Mouse (Mus musculus): ENCODE results near the gene Pogk.

Gene Pogk

DNA sequence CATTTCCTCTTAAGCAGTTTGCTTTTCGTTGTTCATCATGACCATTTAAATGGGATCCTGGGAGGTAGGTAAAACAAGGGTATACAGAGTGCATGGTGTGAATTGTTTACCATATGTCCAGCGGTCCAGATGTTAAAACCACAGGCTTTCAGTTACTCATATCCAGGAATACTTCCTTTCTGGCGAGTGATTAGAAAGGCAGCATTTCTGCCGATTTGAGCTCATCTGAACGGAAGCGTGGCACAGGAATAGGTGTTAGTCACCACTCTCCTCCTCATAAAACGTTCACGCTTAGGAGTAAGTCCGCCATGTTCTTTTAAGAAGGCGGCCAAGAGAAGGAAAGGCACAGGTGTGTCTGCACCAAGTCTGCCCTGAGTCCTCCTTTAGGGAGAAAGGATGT, 28.3 kb downstream of the Pogk start:
- in situ Hi-C loops (cut with MboI, MseI), result loop anchor here (25.0 kb wide), 1 partner anchor 619 kb away; the partner anchor contains the start of gene Creg1

- in situ Hi-C loops (cut with MboI, MseI), result loop anchor here (10.0 to 25.0 kb wide), 2 partner anchors 475 to 617 kb away; partner anchors contain the start of gene Creg1
Observed at GRCm38 (mm10) chr1:166379630-166380231, 29.9 kb downstream of the Pogk start.

- in situ Hi-C loops (cut with MboI, MseI), result loop anchor here (10.0 to 25.0 kb wide), 2 partner anchors 474 to 617 kb away; partner anchors contain the start of gene Creg1
Observed at GRCm38 (mm10) chr1:166379013-166379629, 30.5 kb downstream of the Pogk start, which contains the start of gene Tada1. Tada1 (plus strand) TSS chr1:166379097.

- in situ Hi-C loops (cut with MboI, MseI), result loop anchor here (10.0 to 25.0 kb wide), 2 partner anchors 474 to 616 kb away; partner anchors contain the start of gene Creg1
Observed at GRCm38 (mm10) chr1:166378431-166379012, 31.1 kb downstream of the Pogk start.

DNA sequence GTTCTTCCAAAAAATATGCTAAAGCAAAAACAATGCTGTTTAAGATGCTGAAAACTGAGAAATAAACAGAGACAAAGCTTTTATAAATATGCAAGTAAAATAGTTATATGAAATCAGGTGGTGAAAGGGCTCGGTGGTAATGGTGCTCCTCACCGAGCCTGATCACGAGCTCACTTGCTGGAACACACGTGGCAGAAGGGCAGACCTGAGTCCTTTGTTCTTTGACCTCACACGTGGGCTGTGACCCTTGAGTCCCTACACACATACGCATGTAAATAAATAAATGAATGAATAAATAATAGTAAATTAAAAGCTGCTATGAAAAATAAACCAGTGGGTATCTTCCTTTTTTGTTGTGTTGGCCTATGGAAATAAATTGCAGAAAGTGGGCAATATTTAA, 32.5 kb downstream of the Pogk start:
- in situ Hi-C loops (cut with MboI, MseI), result loop anchor here (10.0 to 25.0 kb wide), 2 partner anchors 472 to 615 kb away; partner anchors contain the start of gene Creg1

DNA sequence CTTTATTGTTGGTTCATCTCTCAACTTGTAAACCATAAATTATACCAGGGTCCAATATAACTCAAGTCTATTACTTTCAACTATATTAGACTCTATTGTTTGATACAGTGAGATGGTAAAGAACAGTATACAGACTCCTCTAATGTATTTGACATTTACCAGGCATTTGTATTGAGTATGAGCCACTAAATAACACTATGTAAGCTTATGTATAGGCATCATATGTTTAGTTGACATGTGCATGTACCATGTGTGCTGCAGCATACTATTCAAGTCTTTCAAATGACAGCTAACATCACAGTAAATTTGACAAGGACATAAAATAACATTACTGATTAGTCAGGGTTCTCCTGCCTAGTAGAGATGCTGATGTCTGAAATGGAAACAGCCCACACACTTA, 46.5 kb downstream of the Pogk start:
- in situ Hi-C loops (cut with MboI, MseI), result no loop called here

DNA sequence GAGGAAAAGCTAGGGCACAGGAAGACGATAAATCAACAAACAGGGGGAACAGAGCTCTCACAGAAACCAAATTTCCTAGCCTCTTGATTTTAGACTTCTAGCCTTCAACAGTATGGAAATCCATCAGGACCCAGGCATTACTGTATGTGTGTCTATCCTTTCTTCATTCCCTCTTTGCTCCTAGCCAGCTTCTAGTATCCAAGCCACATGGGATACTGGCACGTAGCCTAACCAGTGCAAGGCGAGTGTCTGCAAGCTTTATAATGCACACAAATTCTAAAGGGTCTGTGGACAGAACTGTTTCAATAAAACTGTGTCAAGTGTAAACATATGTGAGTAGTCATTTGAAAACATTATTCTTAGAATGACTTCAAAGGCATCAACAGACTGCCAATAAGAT, 47.0 kb downstream of the Pogk start:
- in situ Hi-C loops (cut with MboI, MseI), result no loop called here

DNA sequence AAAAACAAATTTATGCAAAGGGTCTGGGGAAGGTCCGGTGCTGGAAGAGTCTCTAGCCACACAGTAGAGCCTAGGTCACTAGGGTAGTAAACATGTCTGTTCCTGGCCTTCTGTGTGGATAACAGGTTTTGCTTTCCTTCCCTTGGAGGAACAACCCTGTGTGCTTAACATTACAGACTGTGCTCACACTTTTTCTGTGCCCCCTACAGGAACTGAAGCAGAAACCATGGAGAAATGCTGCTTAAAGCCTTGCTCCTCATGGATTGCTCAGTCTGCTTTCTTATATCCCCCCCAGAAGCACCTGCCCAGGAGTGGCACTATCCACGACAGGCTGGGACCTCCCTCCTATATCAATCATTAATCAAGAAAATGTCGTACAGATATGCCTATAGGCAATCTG, 47.8 kb downstream of the Pogk start:
- in situ Hi-C loops (cut with MboI, MseI), result no loop called here

DNA sequence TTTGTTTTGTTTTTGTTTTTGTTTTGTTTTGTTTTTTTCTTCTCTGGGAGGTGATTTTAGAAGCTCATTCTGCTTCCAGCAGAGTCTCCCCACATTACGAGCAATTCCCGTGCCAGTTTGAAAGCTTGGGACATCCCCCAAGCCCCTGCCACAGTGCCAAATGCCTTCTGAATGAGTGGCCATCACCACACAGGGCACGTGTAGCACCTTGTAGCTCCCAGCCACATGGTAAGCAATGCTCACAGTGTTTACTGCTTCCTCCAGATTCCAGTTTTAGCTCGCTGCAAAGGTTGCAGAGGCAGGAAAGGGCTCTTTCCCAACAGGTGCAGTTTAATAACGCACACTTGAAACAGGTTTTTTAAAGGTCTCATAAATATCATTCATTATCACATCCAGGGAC, 48.8 kb downstream of the Pogk start:
- in situ Hi-C loops (cut with MboI, MseI), result no loop called here

DNA sequence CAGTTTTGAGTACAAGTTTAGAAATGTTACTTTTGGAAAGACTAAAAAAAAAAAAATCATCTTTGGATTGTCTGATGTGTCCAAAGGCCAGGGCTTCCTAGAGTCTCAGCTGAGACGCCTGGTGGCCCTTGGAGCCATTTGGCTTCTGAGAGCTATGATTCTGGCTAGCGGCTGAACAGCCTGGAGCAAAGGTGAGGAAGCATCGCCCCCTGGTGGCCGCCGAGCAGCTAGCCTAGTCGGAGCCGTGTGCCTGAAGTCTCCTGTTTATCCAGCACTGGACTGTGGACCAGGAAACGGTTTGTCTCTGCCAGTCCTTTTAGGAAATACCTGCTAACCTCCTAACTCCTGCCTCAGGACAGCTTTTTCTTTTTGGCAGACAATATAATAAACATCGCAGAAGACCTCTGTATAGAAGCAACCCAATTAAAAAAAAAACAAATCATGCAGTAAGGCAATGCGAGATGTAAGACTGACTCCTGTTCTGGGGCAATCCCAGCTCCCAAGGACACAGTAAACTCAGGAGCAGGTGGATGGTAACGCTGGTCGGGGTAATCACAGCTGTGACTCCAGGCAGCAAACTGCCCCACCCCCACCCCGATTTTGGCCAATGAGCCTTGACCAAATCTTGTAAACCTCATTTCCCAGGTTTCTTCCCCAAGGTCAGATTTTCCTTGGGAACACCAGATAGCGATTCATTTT, 49.4 kb downstream of the Pogk start:
- in situ Hi-C loops (cut with MboI, MseI), result no loop called here

- in situ Hi-C loops (cut with MboI, MseI), result no loop called here
Observed at GRCm38 (mm10) chr1:166349751-166350150, 59.9 kb downstream of the Pogk start.

GRCm38 (mm10) chr1:166349341-166349740, 60.3 kb downstream of the Pogk start:
- in situ Hi-C loops (cut with MboI, MseI), result no loop called here

- in situ Hi-C loops (cut with MboI, MseI), result no loop called here
Observed at GRCm38 (mm10) chr1:166346906-166347305, 62.8 kb downstream of the Pogk start.

GRCm38 (mm10) chr1:166345602-166346001, 64.1 kb downstream of the Pogk start:
- in situ Hi-C loops (cut with MboI, MseI), result no loop called here

DNA sequence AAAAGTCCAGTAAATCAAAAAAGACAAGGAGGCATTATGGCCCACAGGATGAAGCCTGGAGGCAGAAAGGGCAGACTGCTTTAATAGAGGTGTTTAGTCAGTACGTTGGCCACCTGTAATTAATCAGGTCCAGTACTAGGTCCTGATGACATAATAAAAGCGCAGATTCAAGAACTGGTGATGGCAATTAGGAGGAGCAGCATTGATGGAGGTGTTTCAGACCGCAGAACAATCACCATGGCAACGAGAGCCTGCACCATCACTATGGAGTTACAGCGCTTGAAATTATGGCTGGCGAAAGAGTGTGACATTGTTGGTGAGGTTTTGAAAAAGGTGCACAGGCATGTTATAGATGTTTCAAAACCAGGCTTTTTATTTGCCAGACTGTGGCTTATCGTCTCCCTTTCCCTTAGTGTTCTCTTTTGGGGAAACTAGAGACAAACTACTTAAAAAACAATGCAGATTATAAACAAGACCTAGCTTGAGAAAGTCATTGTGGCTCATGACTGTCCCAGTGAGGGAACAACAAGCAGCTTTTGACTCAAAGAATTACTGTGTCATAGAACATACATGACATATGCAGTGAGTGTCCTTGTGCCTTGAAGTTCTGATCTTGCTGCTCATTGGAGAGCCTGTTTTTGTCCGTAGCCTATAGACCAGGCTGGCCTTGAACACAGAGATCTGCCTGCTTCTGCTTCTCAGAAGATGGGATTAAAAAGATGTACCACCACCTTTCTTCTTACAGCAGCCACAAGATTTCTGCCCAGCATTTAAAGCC, 65.2 kb downstream of the Pogk start:
- in situ Hi-C loops (cut with MboI, MseI), result no loop called here

DNA sequence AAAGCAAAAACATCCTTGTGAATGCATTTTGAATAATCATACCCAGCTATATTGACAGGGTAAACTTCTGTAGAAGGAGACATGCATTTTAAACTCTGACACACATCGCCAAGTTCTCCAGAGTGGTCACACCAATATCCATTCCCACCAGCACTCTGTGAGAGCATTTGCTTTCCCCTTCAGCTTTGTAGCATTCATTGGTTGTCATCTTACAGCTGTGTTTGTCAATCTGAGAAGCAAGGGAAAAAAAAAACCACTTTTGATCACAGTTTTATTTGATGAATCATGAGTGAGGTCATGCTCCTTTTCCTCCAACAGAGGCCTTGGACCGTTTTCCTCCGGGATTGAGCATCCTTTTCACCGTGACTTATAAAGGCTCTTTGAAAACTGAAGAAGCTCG, 66.1 kb downstream of the Pogk start:
- in situ Hi-C loops (cut with MboI, MseI), result no loop called here

- in situ Hi-C loops (cut with MboI, MseI), result no loop called here
Observed at GRCm38 (mm10) chr1:166342539-166342938, 67.1 kb downstream of the Pogk start.

DNA sequence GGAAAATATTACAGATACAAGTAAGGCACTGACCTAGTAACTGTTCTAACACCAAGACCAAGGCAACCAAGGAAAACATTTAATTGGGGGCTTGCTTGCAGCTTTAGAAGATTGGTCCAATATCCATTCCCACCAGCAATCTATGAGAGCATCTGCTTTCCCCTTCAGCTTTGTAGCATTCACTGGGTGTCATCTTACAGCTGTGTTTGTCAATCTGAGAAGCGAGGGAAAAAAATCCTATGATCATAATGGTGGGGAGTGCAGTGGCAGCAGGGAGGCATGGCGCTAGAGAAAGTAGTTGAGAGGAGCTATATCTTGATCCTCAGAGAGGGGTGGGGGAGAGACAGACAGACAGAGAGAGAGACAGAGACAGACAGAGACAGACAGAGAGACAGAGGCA, 67.6 kb downstream of the Pogk start:
- in situ Hi-C loops (cut with MboI, MseI), result no loop called here

- in situ Hi-C loops (cut with MboI, MseI), result no loop called here
Observed at GRCm38 (mm10) chr1:166339110-166339509, 70.6 kb downstream of the Pogk start.

All from T-helper 1 cell (primary cell).